In genomic region chr11:113056824-113057223, GRCm38 (mm10) we compare ENCODE assay signal across 7 mouse cellular contexts.
DNase-seq lines count a peak whose midpoint lies in the region; ATAC-seq lines count a peak whose summit lies in the region.

No protein-coding gene starts in this region.

- peaks cover 7% of the 10 kb centered on the region; the same call in 1 of the 2 replicates for H3K36me3 ChIP-seq in embryonic facial prominence, embryonic 10.5 days (replicated peaks)
- H3K36me3 ChIP-seq in midbrain, embryonic 14.5 days (ENCODE audit: control insufficient read depth, insufficient read depth, low read length): no peaks in the 10 kb centered on the region

- H3K9ac ChIP-seq in midbrain, embryonic 14.5 days (replicated peaks; ENCODE audit: low read length): no peak overlapping the region

- H3K4me3 ChIP-seq in embryonic facial prominence, embryonic 10.5 days: no peak overlapping the region
- H3K4me3 ChIP-seq in midbrain, embryonic 14.5 days (replicated peaks; ENCODE audit: low read depth, low read length): no peak overlapping the region

- peak; percentile 23 for DNase-seq in right cerebral cortex, adult 18-20 months
- DNase-seq in right cerebral cortex, adult 2 months (ENCODE audit: low spot score in 2 of 2): no peak
- DNase-seq in embryonic facial prominence, embryonic 10.5 days (ENCODE audit: low spot score): peak; percentile 57
- DNase-seq in heart, postnatal 4 days: peak; percentile 27
- DNase-seq in midbrain, embryonic 14.5 days: peak; percentile 63
- no peak for DNase-seq in thymus, postnatal 0 days (ENCODE audit: low spot score)
- DNase-seq in ovary, adult 18-20 months (ENCODE audit: low spot score): no peak

- no peaks in the 10 kb centered on the region for H3K9me3 ChIP-seq in embryonic facial prominence, embryonic 10.5 days
- H3K9me3 ChIP-seq in midbrain, embryonic 14.5 days (ENCODE audit: control insufficient read depth, low read length): no peaks in the 10 kb centered on the region

- H3K27ac ChIP-seq in embryonic facial prominence, embryonic 10.5 days (replicated peaks): peak overlapping the region; percentile 83
- H3K27ac ChIP-seq in midbrain, embryonic 14.5 days (replicated peaks; ENCODE audit: low read depth, low read length): peak overlapping the region; percentile 66

- peaks cover 7% of the 10 kb centered on the region; the same call in 1 of the 2 replicates for H3K27me3 ChIP-seq in embryonic facial prominence, embryonic 10.5 days (replicated peaks; ENCODE audit: low read depth, poor library complexity, severe bottlenecking)
- H3K27me3 ChIP-seq in midbrain, embryonic 14.5 days (ENCODE audit: control insufficient read depth, insufficient read depth, low read length): no peaks in the 10 kb centered on the region

- peak; percentile 50; the same call in 1 of the 2 replicates for ATAC-seq in midbrain, embryonic 14.5 days (ENCODE audit: low FRiP score, low TSS enrichment)

- WGBS in embryonic facial prominence, embryonic 10.5 days: 15% methylated on average over 5 of the region's 5 CpGs
- 19% methylated on average over 5 of the region's 5 CpGs for WGBS in midbrain, embryonic 14.5 days

- H3K4me1 ChIP-seq in embryonic facial prominence, embryonic 10.5 days: peaks cover 49% of the 10 kb centered on the region
- H3K4me1 ChIP-seq in midbrain, embryonic 14.5 days (ENCODE audit: control insufficient read depth, insufficient read depth, low read length): peaks cover 21% of the 10 kb centered on the region

- no peak overlapping the region for H3K4me2 ChIP-seq in midbrain, embryonic 14.5 days (ENCODE audit: low read length)

Comparison
In these comparisons a context has a peak if more than half of its experiments do, and no peak if none do; other contexts are left out.
1. DNase-seq: peak in right cerebral cortex, adult 18-20 months (single experiment), embryonic facial prominence, embryonic 10.5 days (single experiment), heart, postnatal 4 days (single experiment) and midbrain, embryonic 14.5 days (single experiment); none in right cerebral cortex, adult 2 months (0 of 2), thymus, postnatal 0 days (single experiment) and ovary, adult 18-20 months (single experiment).